Mouse (Mus musculus) lung, postnatal 0 days (tissue): Measurements from ENCODE around the gene Rnf5. TPM values are rescaled to one million over a fixed set of nuclear protein-coding genes. Genes with fewer than 3 reads are reported as not detected.

Experiments
- ATAC-seq: fragments of 200-750 bp; cut with Nextera tagmentation; 2 replicates; pipeline ENCODE4 v1.8.0; 2017; ENCODE audit warnings: moderate library complexity
- DNase-seq: peaks from one replicate; pipeline ENCODE4 v3.0.0-alpha.2; 2016; ENCODE audit warnings: low spot score
- H3K27ac ChIP-seq: fragments of 300-500 bp; sonication (generic); 2 replicates; pipeline ENCODE4 v1.5.1; 2014; ENCODE audit warnings: antibody characterized with exemption, mild to moderate bottlenecking, low read length, mixed read lengths
- H3K27me3 ChIP-seq: fragments of 300-500 bp; sonication (generic); replicated peaks from 2 replicates; pipeline ENCODE4 v1.6.1; 2014; ENCODE audit warnings: low read length, mixed read lengths; ENCODE audit not compliant: insufficient read depth
- H3K36me3 ChIP-seq: fragments of 300-500 bp; sonication (generic); 2 replicates; pipeline ENCODE4 v1.6.1; 2014; ENCODE audit warnings: low read length, mixed read lengths; ENCODE audit not compliant: insufficient read depth
- H3K4me1 ChIP-seq: fragments of 300-500 bp; sonication (generic); 2 replicates; pipeline ENCODE4 v1.6.1; 2014; ENCODE audit warnings: antibody characterized with exemption, low read depth, low read length, mixed read lengths; ENCODE audit not compliant: insufficient read depth
- H3K4me2 ChIP-seq: fragments of 300-500 bp; sonication (generic); replicated peaks from 2 replicates; pipeline ENCODE4 v1.6.1; 2014; ENCODE audit warnings: low read depth, mild to moderate bottlenecking, low read length, moderate library complexity, mixed read lengths
- H3K4me3 ChIP-seq: fragments of 300-500 bp; sonication (generic); 2 replicates; pipeline ENCODE4 v1.5.1; 2014; ENCODE audit warnings: low read depth, low read length
- H3K9ac ChIP-seq: fragments of 300-500 bp; sonication (generic); replicated peaks from 2 replicates; pipeline ENCODE4 v1.6.1; 2014; ENCODE audit warnings: low read depth, mild to moderate bottlenecking
- H3K9me3 ChIP-seq: fragments of 300-500 bp; sonication (generic); 2 replicates; pipeline ENCODE4 v1.6.1; 2016; ENCODE audit warnings: low read length, mixed read lengths
- CTCF ChIP-seq: IDR thresholded peaks from 2 replicates; pipeline ENCODE4 v1.5.1; 2016; ENCODE audit warnings: antibody characterized with exemption, mild to moderate bottlenecking
- EP300 ChIP-seq: IDR thresholded peaks from 2 replicates; pipeline ENCODE4 v1.6.1; 2016; ENCODE audit warnings: antibody characterized with exemption, mild to moderate bottlenecking, control low read depth
- WGBS: fragments of 180-500 bp; shearing (Covaris S2); extraction: QIAGEN DNeasy Blood & Tissue Kit; methylation state at CpG from one replicate; pipeline ENCODE4 v1.1.7; 2014; 5-methylcytosine and 5-hydroxymethylcytosine counted together
- polyA plus RNA-seq: library from polyadenylated mRNA; unstranded; fragments of >200 nt; fragmentation: Nextera tagmentation; extraction: Ambion mirVana; gene quantifications from 2 replicates; pipeline ENCODE4 v1.2.1, GENCODE M21; 2015

Rnf5 gene
- polyA plus RNA-seq, 1 experiment from 2014 or later = 81.5 TPM

DNA sequence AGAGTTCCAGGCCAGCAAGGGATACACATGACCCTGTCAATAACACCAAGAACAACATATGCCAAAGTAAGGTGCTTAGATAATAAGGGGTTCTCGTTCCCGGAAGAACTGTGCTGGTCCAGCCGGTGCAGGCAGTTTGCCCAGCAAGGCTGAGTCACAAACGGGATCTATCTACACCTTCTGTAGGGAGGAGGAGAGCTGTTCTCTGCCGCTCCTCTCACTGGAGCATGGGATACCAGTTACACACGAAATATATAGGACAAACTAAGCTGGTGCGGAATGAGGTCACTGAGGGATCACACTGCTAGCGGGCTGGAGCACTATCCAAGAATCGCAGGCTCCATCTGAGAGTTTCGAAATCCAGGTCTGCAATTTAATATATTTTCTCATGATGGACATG lies 40.5 kb upstream of the Rnf5 start:
- no peak overlapping the region for H3K4me3 ChIP-seq
- H3K9ac ChIP-seq = no peak overlapping the region
- H3K36me3 ChIP-seq = no peaks in the 10 kb centered on the region
- no peak for TF ChIP-seq CTCF
- no peak for TF ChIP-seq EP300
- no peaks in the 10 kb centered on the region for H3K9me3 ChIP-seq
- no peak overlapping the region for H3K4me2 ChIP-seq
- no peaks in the 10 kb centered on the region for H3K27me3 ChIP-seq
- 74% methylated on average over 10 of the region's 10 CpGs for WGBS
- DNase-seq = no peak
- ATAC-seq = no peak
- no peak overlapping the region for H3K27ac ChIP-seq
- H3K4me1 ChIP-seq = peaks cover 15% of the 10 kb centered on the region

DNA sequence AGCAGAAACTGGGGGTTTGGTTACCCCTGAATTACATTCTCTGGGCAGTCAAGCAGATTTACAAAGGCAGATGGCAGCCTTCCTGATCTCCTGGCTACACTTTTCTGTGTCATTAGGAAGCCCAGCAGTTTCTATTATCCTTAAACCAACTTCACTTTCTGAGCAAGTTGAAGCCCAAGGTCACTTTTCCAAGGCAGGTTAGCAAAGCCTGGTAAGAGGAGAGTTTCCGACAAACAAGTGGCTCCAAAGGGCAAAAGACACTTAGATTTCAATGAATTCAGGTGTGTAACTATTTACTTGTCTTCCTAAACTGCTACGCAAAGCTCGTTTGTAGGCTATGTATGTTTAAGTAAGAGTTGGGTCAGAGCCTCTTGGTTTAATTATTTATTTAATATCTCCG lies 39.9 kb upstream of the Rnf5 start:
- no peak for DNase-seq
- WGBS = 82% methylated on average over 4 of the region's 4 CpGs
- H3K27ac ChIP-seq = no peak overlapping the region

DNA sequence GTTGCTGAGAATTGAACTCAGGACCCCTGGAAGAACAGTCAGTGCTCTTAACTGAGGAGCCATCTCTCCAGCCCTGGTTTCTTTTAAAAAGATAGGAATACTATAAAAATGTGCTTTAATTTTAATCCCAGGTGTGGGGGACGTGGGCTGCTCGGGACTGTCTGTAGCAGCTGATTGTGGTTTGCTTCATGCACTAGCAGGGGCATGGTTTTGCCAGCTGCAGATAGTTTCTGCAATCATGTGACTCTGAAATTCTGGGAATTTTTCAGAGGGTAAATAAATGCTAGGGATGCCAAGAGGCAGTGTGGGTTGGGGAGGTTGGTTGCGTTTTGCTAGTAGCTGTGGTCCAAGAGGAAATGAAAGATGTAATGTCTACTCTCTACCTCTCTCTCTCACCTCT lies 38.5 kb upstream of the Rnf5 start:
- ATAC-seq (no peak), DNase-seq (no peak)
- Histone ChIP-seq H3K4me1 (peaks cover 10% of the 10 kb centered on the region), H3K4me3 (no peak overlapping the region), H3K9ac (no peak overlapping the region), H3K4me2 (no peak overlapping the region), H3K27ac (no peak overlapping the region), H3K27me3 (no peaks in the 10 kb centered on the region), H3K9me3 (no peaks in the 10 kb centered on the region), H3K36me3 (no peaks in the 10 kb centered on the region)
- WGBS = 74% methylated on average over 3 of the region's 3 CpGs
- TF ChIP-seq CTCF (no peak), EP300 (no peak)

More for the DNA sequence above, 39.9 kb upstream of the Rnf5 start:
- Histone ChIP-seq H3K4me2 (no peak overlapping the region), H3K9me3 (no peaks in the 10 kb centered on the region), H3K27me3 (no peaks in the 10 kb centered on the region), H3K9ac (no peak overlapping the region), H3K4me3 (no peak overlapping the region), H3K36me3 (no peaks in the 10 kb centered on the region), H3K4me1 (peaks cover 15% of the 10 kb centered on the region)
- TF ChIP-seq CTCF (no peak), EP300 (no peak)
- no peak for ATAC-seq

DNA sequence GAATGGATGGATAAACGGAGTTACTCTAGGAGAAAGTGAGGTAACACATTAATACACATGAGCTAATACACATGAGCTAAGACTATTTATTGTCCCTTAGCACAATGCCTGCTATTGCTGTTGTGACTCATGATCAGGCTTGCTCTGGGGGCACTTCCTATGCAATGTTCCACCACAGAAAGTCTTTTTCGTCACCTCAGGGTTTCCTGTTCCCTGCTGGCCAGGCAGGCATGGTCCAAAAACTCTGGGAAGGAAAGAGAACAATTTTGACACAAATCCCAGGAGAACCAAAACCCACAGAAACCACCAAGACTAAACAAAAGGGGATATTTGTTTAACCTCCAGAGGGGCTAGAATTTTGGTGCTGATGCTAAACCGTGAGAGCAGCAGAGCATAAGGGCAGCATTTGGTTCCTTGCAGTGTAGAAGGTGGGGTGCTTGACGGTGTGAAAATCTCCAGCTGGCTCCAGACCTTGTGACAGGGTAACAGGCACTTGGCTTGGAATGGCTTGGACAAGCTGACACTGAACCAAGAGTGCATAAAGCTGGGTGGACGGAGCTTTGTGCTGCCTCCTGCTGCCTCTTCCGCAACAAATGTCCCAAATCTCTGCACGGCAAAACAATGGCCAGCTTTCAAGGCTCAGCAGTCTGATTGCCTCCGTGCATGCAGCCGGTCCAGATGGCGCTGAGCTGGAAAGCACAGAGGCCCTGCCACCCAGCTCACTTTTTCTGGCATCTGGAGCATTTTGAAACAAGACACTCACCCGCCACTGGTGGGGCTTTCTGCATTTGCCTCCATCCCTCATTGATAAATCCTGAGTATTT lies 37.5 kb upstream of the Rnf5 start:
- 13% methylated on average over 11 of the region's 11 CpGs for WGBS
- Histone ChIP-seq H3K9ac (no peak overlapping the region), H3K27me3 (no peaks in the 10 kb centered on the region), H3K9me3 (no peaks in the 10 kb centered on the region), H3K27ac (peak overlapping the region; percentile 68), H3K4me3 (no peak overlapping the region), H3K4me2 (no peak overlapping the region), H3K36me3 (no peaks in the 10 kb centered on the region), H3K4me1 (peaks cover 10% of the 10 kb centered on the region)
- TF ChIP-seq EP300 (peak; percentile 27; the same call in 1 of the 2 replicates), CTCF (peak; percentile 54)
- DNase-seq (peak; percentile 81), ATAC-seq (peak; percentile 46)

DNA sequence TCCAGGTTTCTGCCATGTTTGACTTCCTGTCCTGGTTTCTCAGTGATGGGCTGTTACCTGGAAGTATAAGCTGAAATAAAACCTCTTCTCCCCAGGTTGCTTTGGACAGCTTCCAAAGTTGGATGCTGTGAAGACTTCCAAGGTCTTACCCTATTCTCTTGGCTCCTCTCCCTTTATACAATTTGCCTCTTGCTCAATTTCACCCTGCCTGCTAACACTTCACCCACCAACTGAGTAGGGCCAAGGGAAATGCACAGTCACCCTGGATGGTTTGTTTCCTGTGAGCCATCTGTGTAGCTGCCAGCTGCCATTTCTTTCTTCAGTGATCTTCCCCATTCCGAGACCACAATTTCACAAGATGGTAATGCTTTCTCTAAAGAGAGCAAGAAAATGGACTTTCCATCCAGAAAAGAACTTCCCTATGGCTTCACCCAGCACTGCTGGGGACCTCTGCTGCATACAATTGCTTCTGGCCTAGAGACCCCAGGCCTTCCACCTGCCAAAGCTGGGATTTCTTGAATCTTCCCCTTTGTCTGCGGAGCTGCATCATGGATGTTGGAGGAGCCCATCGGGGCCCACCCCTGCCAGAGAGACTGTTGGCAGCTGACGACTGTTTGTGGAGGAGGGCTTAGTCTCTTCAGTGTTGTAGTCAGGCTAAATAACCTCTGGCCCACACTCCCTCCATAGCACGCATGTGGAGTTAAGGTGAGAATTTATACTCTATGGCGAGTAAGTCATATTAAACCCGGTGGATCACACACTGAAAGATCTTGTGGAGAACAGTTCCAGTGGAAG lies 36.2 kb upstream of the Rnf5 start:
- WGBS = 72% methylated on average over 7 of the region's 7 CpGs
- no peaks in the 10 kb centered on the region for H3K9me3 ChIP-seq
- no peak overlapping the region for H3K4me2 ChIP-seq
- no peak for TF ChIP-seq EP300
- no peak for TF ChIP-seq CTCF
- ATAC-seq (no peak), DNase-seq (peak; percentile 51)
- no peaks in the 10 kb centered on the region for H3K27me3 ChIP-seq
- no peak overlapping the region for H3K9ac ChIP-seq
- H3K4me1 ChIP-seq = peaks cover 3% of the 10 kb centered on the region; the same call in 1 of the 2 replicates
- H3K27ac ChIP-seq = peak overlapping the region; percentile 44
- no peaks in the 10 kb centered on the region for H3K36me3 ChIP-seq
- H3K4me3 ChIP-seq = no peak overlapping the region

DNA sequence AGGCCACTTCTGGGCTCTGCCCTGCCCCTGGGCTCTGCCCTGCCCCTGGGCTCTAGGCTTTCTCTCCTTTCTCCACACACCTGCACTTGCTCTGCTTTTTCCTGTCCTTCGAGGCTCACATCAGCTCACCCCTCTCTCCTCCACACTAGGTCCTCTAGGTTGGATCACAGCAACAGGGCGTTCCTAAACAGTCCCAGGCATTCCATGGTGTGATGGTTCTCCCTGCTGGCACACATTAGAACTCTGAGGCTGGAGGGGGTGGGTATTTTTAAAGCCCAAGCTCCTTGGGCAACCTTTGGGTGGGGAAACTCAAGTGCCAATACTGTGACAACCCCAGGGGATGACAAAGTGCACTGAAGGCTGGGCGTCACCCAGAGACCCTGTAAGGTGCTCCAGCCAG lies 34.0 kb upstream of the Rnf5 start:
- Histone ChIP-seq H3K27me3 (peaks cover 19% of the 10 kb centered on the region; the same call in 1 of the 2 replicates), H3K36me3 (no peaks in the 10 kb centered on the region), H3K4me1 (peaks cover 3% of the 10 kb centered on the region; the same call in 1 of the 2 replicates), H3K27ac (no peak overlapping the region), H3K4me2 (no peak overlapping the region), H3K9me3 (no peaks in the 10 kb centered on the region), H3K4me3 (no peak overlapping the region), H3K9ac (no peak overlapping the region)
- WGBS = 57% methylated on average over 3 of the region's 3 CpGs
- 0 out of 2 replicates have a peak, but pooled peaks have one; percentile 7 for TF ChIP-seq CTCF
- no peak for TF ChIP-seq EP300
- DNase-seq (no peak), ATAC-seq (no peak)
